Mouse (Mus musculus): ENCODE measurements around the gene 1700018B08Rik.

Gene 1700018B08Rik

GRCm38 (mm10) chr8:121497621-121498020, 46.5 kb downstream of the 1700018B08Rik start:
- DNase-seq (ENCODE audit: low spot score), result no peak

GRCm38 (mm10) chr8:121491633-121492032, 52.5 kb downstream of the 1700018B08Rik start:
- no peak for DNase-seq (ENCODE audit: low spot score)

DNA sequence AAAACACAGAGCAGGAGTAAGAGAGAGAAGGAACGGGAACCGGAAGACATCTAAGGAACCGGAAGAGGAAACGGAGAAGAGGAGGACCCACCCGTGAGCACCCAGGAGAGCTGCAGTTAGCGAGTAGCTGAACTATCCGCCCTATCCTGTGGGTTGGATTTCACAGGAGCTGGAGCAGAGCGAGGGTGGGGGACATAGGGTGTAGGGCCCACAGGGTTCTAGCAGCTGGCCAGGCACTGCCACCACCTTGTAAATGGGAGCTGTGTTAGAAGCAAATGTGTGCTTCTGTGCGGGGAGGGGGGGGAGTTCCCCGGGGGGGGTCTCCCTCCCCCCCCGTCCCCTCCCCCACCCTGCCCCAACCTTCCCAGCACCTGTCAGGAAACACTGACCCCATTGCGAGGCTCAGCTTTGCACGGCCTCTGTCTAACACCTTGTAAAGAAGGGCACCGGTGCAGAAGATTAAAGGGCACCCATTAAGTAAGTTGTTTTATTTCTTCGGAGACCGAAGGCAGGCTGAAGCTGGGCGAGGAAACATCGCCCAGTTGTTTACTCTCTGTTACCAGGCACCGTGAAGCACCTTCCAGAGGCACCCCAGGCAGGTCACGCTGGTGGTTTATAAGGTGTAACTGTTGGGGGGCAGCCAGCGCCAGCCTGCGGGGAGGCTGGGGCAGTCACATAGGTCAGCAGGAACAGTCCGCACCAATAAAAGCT, 59.9 kb downstream of the 1700018B08Rik start:
- DNase-seq (ENCODE audit: low spot score), result no peak

Data from urinary bladder, postnatal 10 days (tissue).